Mouse (Mus musculus) urinary bladder, postnatal 4 days (tissue): ENCODE results near the gene 1810043G02Rik.
A peak's percentile ranks its signal among the peaks of the same experiment; 100 is the strongest.
"Not testable (repeated sequence)": the region's sequence is repeated elsewhere in the genome, so short reads cannot be mapped to it uniquely, and the experiment has no call there.

ENCODE experiments used
- DNase-seq, 2 experiments: peaks; one replicate each; pipeline ENCODE4 v3.0.0; 2021 to 2022; ENCODE audit warnings: low spot score in 2 of 2

The 1810043G02Rik gene

GRCm38 (mm10) chr10:78005791-78006438, 27.6 kb downstream of the 1810043G02Rik start:
- DNase-seq: no peak

- DNase-seq: no peak
Observed at GRCm38 (mm10) chr10:78007203-78007602, 28.9 kb downstream of the 1810043G02Rik start.

- no peak for DNase-seq
Observed at GRCm38 (mm10) chr10:78008169-78008568, 29.8 kb downstream of the 1810043G02Rik start.

DNA sequence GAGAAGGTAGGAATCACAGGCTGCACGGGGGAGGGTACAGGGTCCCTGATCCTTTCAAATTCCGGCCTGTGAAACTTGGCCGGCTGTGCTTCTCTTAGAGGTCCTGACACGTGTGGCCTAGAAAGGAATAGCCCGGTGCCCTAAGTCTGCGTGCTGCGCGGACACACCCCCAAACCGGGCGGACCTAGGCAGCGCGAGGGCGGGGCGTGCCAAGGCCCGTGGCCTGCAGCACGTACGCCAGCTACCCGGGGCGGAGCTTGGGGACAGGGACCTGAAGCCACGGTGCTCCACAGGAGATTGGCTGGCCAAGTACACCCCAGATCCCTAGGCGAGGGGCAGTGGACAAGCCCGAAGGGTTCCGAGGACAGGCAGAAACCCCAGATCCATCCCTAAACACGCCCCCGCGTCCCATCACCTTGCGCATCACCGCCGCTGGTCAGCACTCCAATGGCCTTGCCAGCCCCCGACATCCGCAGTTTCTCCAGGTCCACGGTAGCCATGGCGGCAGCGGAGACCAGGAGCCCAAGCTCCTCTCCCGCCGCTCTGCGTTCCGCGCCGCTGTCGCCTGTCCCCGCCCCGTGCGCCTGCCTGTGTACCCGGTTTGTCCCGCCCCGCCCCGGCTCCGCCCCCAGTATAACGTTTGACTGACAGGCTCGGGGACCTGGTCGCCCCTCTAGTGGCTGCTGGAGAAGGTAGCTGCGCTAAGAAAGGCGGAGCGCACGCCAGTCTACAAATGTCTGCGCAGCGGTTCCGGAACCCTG, 31.0 kb downstream of the 1810043G02Rik start:
- peak; percentile 91 to 96 for DNase-seq

- DNase-seq: no peak
Observed at GRCm38 (mm10) chr10:78009945-78010293, 31.6 kb downstream of the 1810043G02Rik start, which contains the start of gene Pfkl. Gene Pfkl, minus strand, starts transcription at chr10:78010083.

DNA sequence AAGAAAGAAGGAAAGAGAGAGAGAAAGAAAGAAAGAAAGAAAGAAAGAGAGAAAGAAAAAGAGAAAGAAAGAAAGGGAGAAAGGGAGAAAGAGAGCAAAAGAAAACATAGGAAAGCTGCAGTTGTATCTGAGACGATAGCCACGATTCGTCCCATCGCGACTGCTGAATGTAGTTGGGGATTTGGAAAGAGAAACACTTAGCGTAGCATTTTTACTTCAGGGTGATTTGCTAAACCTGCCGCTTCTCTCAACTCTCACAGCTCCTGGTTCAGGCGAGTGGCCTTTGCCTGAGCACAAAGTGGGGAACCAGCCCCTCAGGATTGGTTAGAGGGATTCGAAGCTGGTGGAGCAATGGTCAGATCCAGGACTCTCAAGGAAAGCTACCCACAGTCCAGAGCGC, 32.0 kb downstream of the 1810043G02Rik start:
- no peak for DNase-seq

- DNase-seq: not testable (repeated sequence)
Observed at GRCm38 (mm10) chr10:78011116-78011515, 32.8 kb downstream of the 1810043G02Rik start.

DNA sequence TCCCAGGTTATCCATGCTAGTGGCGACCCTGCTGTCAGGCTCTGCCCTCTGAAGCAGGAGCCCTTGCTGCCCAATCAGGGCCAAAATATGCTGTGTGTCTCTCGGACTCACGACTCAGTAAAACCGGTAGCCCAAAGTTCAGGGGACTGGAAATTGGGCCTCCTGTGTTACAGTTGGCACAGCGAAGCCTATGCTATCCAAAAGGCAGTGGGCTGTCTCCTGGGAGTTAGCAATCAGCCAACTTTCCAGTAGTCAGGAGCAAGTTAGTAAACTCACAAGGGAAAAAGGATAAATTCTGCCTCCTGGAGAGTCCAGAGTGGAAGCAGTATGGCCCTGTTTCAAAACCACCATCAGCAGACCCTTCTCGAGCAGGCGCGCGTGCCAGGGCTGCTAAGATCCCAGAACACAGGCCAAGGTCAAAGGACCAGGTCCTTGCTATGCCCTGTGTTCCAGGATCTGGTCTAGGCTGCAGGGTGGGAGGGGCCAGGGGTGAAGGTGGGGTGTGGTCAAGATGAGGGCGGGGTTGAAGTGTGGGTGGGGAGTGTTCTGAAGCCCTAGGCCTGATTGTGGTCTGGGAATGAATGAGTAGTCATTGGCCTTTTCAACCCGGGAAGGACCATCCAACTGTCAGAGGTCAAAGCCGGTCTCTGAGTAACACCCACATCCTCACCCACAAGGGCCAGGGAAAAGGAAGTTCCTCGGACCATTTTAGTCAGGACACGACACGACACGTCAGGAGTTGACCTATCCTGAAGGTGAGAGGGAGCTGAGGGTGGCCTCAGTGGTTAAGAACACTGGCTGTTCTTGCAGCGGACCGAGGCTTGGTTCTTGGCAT, 34.6 kb downstream of the 1810043G02Rik start:
- no peak for DNase-seq

DNA sequence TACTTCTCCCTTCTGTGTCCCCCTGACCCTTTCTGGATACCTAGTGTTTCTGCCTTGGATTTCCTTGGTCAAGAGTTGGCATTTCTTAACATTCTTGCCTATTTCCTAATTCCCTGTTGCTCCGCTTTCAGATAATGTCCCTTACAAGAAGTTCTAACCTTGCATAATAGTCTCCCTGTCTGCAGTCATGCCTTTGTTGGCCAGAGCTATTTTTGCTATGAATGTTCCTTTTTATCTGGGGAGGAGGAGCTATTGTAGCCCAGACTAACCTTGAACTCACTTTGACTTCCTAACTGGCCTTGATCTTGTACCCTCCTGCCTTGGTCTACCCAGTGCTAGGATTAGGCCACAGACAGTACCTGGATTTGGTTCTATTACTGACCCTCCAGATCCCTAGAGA, 37.2 kb downstream of the 1810043G02Rik start:
- DNase-seq: no peak

GRCm38 (mm10) chr10:78016366-78016765, 38.0 kb downstream of the 1810043G02Rik start:
- DNase-seq: no peak

GRCm38 (mm10) chr10:78018797-78019203, 40.5 kb downstream of the 1810043G02Rik start:
- DNase-seq: peak; percentile 58 to 84

- DNase-seq: no peak
Observed at GRCm38 (mm10) chr10:78019291-78019690, 41.0 kb downstream of the 1810043G02Rik start.

- not testable (repeated sequence) for DNase-seq
Observed at GRCm38 (mm10) chr10:78019984-78020383, 41.7 kb downstream of the 1810043G02Rik start.

DNA sequence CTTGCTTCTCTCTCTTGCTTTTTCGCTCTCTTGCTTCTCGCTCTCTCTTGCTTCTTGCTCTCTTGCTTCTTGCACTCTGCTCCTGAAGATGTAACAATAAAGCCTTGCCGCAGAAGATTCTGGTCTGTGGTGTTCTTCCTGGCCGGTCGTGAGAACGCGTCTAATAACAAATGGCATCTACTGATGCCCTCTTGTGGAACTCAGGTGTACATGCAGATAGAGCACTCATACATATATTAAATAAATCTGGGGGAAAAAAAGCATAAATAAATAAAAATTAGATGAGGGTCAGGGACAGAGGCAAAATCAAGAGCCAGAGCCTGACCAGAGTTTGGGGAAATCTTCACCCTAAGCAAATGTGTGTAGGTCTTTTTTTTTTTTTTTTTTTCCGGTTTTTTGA, 47.1 kb downstream of the 1810043G02Rik start:
- DNase-seq: not testable (repeated sequence)

DNA sequence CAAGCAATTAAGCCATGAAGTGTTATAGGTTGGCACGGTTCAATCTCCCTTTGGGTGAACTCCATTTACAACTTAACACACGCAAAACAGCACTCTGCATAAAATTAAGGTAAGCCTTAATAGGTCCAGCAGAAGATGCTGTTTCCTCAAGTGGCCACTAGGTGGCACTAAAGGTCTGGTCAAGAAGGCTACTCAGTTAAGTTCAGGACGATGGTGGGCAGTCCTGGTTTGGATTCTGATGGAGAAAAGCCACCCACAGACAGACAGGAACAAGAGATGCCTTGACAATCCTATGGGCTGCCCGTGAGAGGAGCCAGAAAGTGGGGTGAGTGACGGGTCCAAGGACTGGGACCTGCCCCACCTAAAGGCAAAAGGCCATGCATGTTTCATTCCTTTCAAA, 49.8 kb downstream of the 1810043G02Rik start:
- DNase-seq: peak; percentile 54 to 71

- DNase-seq: no peak
Observed at GRCm38 (mm10) chr10:78029080-78029479, 50.8 kb downstream of the 1810043G02Rik start.

GRCm38 (mm10) chr10:78031987-78032386, 53.7 kb downstream of the 1810043G02Rik start:
- DNase-seq: no peak
